Mouse (Mus musculus): ENCODE data around the gene Adal.

Adal gene

GRCm38 (mm10) chr2:121178828-121179479, 38.7 kb downstream of the Adal start:
- no peak for DNase-seq

GRCm38 (mm10) chr2:121183431-121183830, 43.2 kb downstream of the Adal start:
- DNase-seq, result peak; percentile 80 to 84

DNA sequence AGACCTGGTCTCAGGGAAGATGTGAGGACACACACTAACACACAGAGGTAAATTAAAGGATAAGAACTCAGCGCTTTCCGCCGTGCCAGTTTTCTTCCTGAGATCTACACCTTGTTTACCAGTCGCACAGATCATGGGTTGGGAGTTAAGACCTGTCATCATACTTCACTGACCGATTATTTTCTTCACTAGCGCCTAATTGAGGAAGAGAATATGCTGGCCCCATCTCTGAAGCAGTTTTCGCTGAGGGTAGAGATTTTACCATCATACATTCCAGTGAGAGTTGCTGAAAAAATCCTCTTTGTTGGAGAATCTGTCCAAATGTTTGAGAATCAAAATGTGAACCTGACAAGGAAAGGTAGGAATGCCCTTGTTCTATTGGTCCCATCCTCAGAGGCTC, 43.9 kb downstream of the Adal start:
- DNase-seq, result no peak

DNA sequence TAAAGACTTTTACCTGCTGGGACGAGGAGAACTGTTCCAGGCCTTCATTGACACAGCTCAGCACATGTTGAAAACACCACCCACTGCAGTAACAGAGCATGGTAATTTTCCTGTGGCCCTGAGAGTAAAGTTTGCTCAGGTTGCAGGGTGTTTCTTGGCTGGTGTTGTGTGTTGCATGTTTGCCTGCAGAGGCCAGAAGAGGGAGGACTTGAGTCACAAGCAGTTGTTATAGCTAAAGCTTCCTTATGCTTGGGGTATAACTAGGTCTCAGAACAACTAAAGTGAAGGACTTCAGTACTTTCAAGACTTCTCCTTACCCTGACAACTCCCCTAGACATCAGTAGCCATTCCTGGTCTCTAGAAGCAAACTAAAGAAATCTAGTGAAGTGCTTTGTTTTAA, 48.3 kb downstream of the Adal start:
- DNase-seq, result no peak

DNA sequence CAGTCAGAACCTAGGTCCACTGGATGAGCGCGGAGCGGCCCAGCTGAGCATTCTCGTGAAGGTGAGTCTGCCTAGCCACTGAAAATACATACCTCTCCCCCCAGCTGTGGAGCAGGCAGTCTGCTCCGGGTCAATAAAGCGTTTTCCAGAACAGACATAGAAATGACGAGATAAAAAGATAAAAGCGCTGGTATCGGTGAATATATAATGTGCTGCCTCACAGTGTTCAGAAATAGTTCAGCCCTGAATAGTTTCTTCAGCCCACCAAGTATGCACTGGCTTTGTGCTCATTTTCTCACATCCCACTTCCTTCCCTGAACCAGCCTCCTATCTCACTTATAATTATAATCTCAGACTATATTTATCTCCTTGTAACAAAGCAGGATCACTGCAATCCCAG, 55.2 kb downstream of the Adal start:
- DNase-seq, result no peak

GRCm38 (mm10) chr2:121204276-121204675, 64.0 kb downstream of the Adal start:
- DNase-seq, result no peak
